Mouse (Mus musculus) limb, embryonic 14.5 days (tissue): ENCODE results near the gene Rin3. TPM values are rescaled to one million over a fixed set of nuclear protein-coding genes. Genes with fewer than 3 reads are reported as not detected.

Experiments
- ATAC-seq: fragments of 200-750 bp; cut with Nextera tagmentation; 2 replicates; pipeline ENCODE4 v1.8.0; 2017; ENCODE audit warnings: low read depth, moderate number of reproducible peaks, moderate TSS enrichment; ENCODE audit not compliant: low FRiP score
- DNase-seq: peaks from one replicate; pipeline ENCODE4 v3.0.0-alpha.2; 2015; ENCODE audit warnings: low spot score
- H3K27ac ChIP-seq: fragments of 300-500 bp; sonication (generic); replicated peaks from 2 replicates; pipeline ENCODE4 v1.5.1; 2014; ENCODE audit warnings: low read depth, mild to moderate bottlenecking, low read length, moderate library complexity, mixed read lengths
- H3K27me3 ChIP-seq: fragments of 300-500 bp; sonication (generic); 2 replicates; pipeline ENCODE4 v1.6.1; 2014; ENCODE audit warnings: low read length, mixed read lengths; ENCODE audit not compliant: control insufficient read depth, insufficient read depth
- H3K36me3 ChIP-seq: fragments of 300-500 bp; sonication (generic); 2 replicates; pipeline ENCODE4 v1.6.1; 2014; ENCODE audit warnings: mild to moderate bottlenecking, low read length, moderate library complexity, mixed read lengths; ENCODE audit not compliant: control insufficient read depth, insufficient read depth
- H3K4me1 ChIP-seq: fragments of 300-500 bp; sonication (generic); 2 replicates; pipeline ENCODE4 v1.6.1; 2014; ENCODE audit warnings: antibody characterized with exemption, low read length, mixed read lengths; ENCODE audit not compliant: control insufficient read depth, insufficient read depth
- H3K4me2 ChIP-seq: fragments of 300-500 bp; sonication (generic); replicated peaks from 2 replicates; pipeline ENCODE4 v1.6.1; 2014; ENCODE audit warnings: low read depth, mild to moderate bottlenecking, low read length, moderate library complexity; ENCODE audit not compliant: severe bottlenecking
- H3K4me3 ChIP-seq: fragments of 300-500 bp; sonication (generic); replicated peaks from 2 replicates; pipeline ENCODE4 v1.5.1; 2014; ENCODE audit warnings: low read length
- H3K9ac ChIP-seq: fragments of 300-500 bp; sonication (generic); 2 replicates; pipeline ENCODE4 v1.6.1; 2014; ENCODE audit warnings: mild to moderate bottlenecking, low read depth, low read length, moderate library complexity; ENCODE audit not compliant: severe bottlenecking
- H3K9me3 ChIP-seq: fragments of 300-500 bp; sonication (generic); 2 replicates; pipeline ENCODE4 v1.6.1; 2016; ENCODE audit warnings: low read length; ENCODE audit not compliant: control insufficient read depth
- POLR2A ChIP-seq: fragments of 200-500 bp; IDR thresholded peaks from 2 replicates; pipeline ENCODE4 v1.8.0; 2012; ENCODE audit warnings: inconsistent platforms, mild to moderate bottlenecking, moderate library complexity, borderline replicate concordance; ENCODE audit not compliant: insufficient read depth, insufficient read length; ENCODE audit errors: extremely low read depth
- WGBS: fragments of 180-500 bp; shearing (Covaris S2); extraction: QIAGEN DNeasy Blood & Tissue Kit; methylation state at CpG from one replicate; pipeline ENCODE4 v1.1.7; 2014; 5-methylcytosine and 5-hydroxymethylcytosine counted together
- polyA plus RNA-seq, 2 experiments: library from polyadenylated mRNA; depleted of rRNA in 1 of 2; stranded (reverse) in 1 of 2; unstranded in 1 of 2; fragments of >200 nt; fragmentation: Nextera tagmentation in 1 of 2; extraction: Ambion mirVana in 1 of 2; gene quantifications; 2 replicates each; pipeline versions ENCODE4 v1.2.1 to v1.2.3; 2012 to 2014

Rin3 gene
- polyA plus RNA-seq, 2 experiments: 10.0 to 10.8 TPM

- H3K4me3 ChIP-seq: no peak overlapping the region
- H3K27me3 ChIP-seq: no peaks in the 10 kb centered on the region
- ATAC-seq (no peak), DNase-seq (no peak)
- no peak for TF ChIP-seq POLR2A
- H3K4me1 ChIP-seq: 0 out of 2 replicates have a peak, but pooled peaks cover 3% of the 10 kb centered on the region
- H3K36me3 ChIP-seq: 0 out of 2 replicates have a peak, but pooled peaks cover 4% of the 10 kb centered on the region
- 90% methylated on average over 10 of the region's 10 CpGs for WGBS
- H3K4me2 ChIP-seq: no peak overlapping the region
- no peak overlapping the region for H3K27ac ChIP-seq
- H3K9ac ChIP-seq: no peak overlapping the region
- H3K9me3 ChIP-seq: no peaks in the 10 kb centered on the region
Observed at GRCm38 (mm10) chr12:102420168-102420890, 137.5 kb downstream of the Rin3 start.

- Histone ChIP-seq H3K4me1 (no peaks in the 10 kb centered on the region), H3K9me3 (no peaks in the 10 kb centered on the region), H3K4me3 (no peak overlapping the region), H3K27me3 (no peaks in the 10 kb centered on the region), H3K9ac (no peak overlapping the region), H3K4me2 (no peak overlapping the region), H3K36me3 (peaks cover 8% of the 10 kb centered on the region; the same call in 1 of the 2 replicates), H3K27ac (no peak overlapping the region)
- DNase-seq: peak; percentile 24
- ATAC-seq: 0 out of 2 replicates have a peak, but pooled peaks have one; percentile 30
- no peak for TF ChIP-seq POLR2A
- WGBS: 67% methylated on average over 6 of the region's 6 CpGs
Observed at GRCm38 (mm10) chr12:102422065-102422464, 139.2 kb downstream of the Rin3 start.

DNA sequence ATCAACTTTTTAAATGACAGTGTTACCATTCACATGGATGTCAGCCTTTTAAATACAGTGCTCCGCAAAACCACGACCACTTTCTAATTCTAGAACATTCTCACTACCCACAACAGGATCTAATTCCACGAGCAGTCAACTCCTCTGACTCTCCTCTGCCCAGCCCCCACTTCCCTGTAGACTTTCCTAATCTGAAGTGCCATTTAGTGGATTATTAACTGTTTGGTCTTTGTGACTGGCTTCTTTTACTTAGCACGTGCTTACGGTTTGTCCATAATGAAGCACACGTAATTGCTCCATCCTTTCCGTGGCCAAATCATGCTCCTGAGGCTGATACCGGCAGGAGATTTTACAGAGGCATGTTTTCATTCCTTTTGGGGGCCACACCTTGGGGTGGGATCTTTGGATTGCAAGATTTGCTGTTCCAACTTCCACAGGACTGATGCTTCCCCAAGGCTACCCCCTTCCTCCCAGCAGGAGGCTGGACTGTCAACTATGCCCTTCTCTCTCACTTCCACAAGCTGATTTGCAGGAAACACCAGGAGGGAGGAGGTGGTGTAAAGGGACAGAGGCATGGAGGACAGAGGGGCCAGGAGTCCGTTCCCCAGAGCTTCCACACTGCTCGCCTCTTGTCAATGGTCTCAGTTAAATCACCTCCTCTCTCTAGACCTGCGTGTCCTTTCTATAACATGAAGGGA lies 139.9 kb downstream of the Rin3 start:
- H3K4me1 ChIP-seq: no peaks in the 10 kb centered on the region
- ATAC-seq (no peak), DNase-seq (no peak)
- no peak overlapping the region for H3K4me2 ChIP-seq
- peaks cover 8% of the 10 kb centered on the region; the same call in 1 of the 2 replicates for H3K36me3 ChIP-seq
- H3K4me3 ChIP-seq: no peak overlapping the region
- no peaks in the 10 kb centered on the region for H3K9me3 ChIP-seq
- no peaks in the 10 kb centered on the region for H3K27me3 ChIP-seq
- H3K27ac ChIP-seq: no peak overlapping the region
- 85% methylated on average over 11 of the region's 11 CpGs for WGBS
- TF ChIP-seq POLR2A: no peak
- H3K9ac ChIP-seq: no peak overlapping the region

- 95% methylated on average over 8 of the region's 8 CpGs for WGBS
- no peak for TF ChIP-seq POLR2A
- DNase-seq: no peak
- H3K9ac ChIP-seq: no peak overlapping the region
- H3K4me3 ChIP-seq: no peak overlapping the region
- no peaks in the 10 kb centered on the region for H3K9me3 ChIP-seq
- peaks cover 8% of the 10 kb centered on the region; the same call in 1 of the 2 replicates for H3K36me3 ChIP-seq
- H3K4me1 ChIP-seq: no peaks in the 10 kb centered on the region
- H3K4me2 ChIP-seq: no peak overlapping the region
- H3K27ac ChIP-seq: no peak overlapping the region
- ATAC-seq: no peak
- no peaks in the 10 kb centered on the region for H3K27me3 ChIP-seq
Observed at GRCm38 (mm10) chr12:102423625-102424024, 140.8 kb downstream of the Rin3 start.

DNA sequence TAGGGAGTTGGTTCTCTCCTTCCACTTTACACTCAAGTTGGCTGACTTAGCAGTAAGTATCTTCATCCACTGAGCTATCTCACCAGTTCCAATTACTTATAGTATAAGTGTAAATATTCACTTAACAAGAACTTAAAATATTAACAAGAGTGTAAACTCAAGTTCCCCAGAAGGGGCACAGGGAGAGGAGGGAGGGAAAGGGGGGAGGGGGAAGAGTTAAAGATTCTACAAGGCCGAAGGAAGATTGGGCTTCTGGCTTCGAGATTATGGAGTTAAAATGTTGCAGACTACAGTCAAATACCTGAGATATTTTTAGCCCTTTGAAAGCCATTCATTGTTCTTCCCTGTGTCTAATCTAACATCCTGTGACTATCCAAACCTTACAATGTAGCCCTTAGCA lies 141.6 kb downstream of the Rin3 start:
- H3K4me3 ChIP-seq: no peak overlapping the region
- H3K4me2 ChIP-seq: no peak overlapping the region
- no peak for DNase-seq
- no peak for TF ChIP-seq POLR2A
- 65% methylated on average over 2 of the region's 2 CpGs for WGBS
- no peak overlapping the region for H3K9ac ChIP-seq
- ATAC-seq: no peak
- no peaks in the 10 kb centered on the region for H3K4me1 ChIP-seq
- no peak overlapping the region for H3K27ac ChIP-seq
- no peaks in the 10 kb centered on the region for H3K27me3 ChIP-seq
- H3K36me3 ChIP-seq: peaks cover 8% of the 10 kb centered on the region; the same call in 1 of the 2 replicates
- no peaks in the 10 kb centered on the region for H3K9me3 ChIP-seq
